Mouse (Mus musculus) heart, embryonic 14.5 days (tissue): ENCODE results near the gene Srebf2. TPM values are rescaled to one million over a fixed set of nuclear protein-coding genes. Genes with fewer than 3 reads are reported as not detected.
A peak's percentile ranks its signal among the peaks of the same experiment; 100 is the strongest.

ENCODE experiments used
- ATAC-seq: fragments of 200-750 bp; cut with Nextera tagmentation; 2 replicates; pipeline ENCODE4 v1.8.0; 2017; ENCODE audit warnings: low read depth, moderate TSS enrichment; ENCODE audit not compliant: insufficient number of reproducible peaks, insufficient read depth, low FRiP score
- H3K27ac ChIP-seq, 2 experiments: fragments of 200-500 bp in 1 of 2; fragments of 300-500 bp in 1 of 2; sonication (generic) in 1 of 2; replicated peaks in 1 of 2; 2 replicates each; pipeline ENCODE4 v1.5.1; 2012 to 2014; ENCODE audit warnings: low read depth in 2 of 2, low read length in 2 of 2, control low read depth in 1 of 2, mild to moderate bottlenecking in 1 of 2, mixed read lengths in 1 of 2; ENCODE audit not compliant: control insufficient read depth in 1 of 2, insufficient read depth in 1 of 2
- H3K27me3 ChIP-seq: fragments of 300-500 bp; sonication (generic); 2 replicates; pipeline ENCODE4 v1.6.1; 2014; ENCODE audit warnings: mild to moderate bottlenecking, low read length, control low read depth; ENCODE audit not compliant: control insufficient read depth, insufficient read depth
- H3K36me3 ChIP-seq: fragments of 300-500 bp; sonication (generic); 2 replicates; pipeline ENCODE4 v1.6.1; 2014; ENCODE audit warnings: mild to moderate bottlenecking, control low read depth, low read length, mixed read lengths; ENCODE audit not compliant: control insufficient read depth, insufficient read depth
- H3K4me1 ChIP-seq, 2 experiments: fragments of 200-500 bp in 1 of 2; fragments of 300-500 bp in 1 of 2; sonication (generic) in 1 of 2; 2 replicates each; pipeline ENCODE4 v1.6.1; 2012 to 2014; ENCODE audit warnings: low read length in 2 of 2, control low read depth in 1 of 2, mixed read lengths in 1 of 2; ENCODE audit not compliant: control insufficient read depth in 2 of 2, insufficient read depth in 2 of 2
- H3K4me2 ChIP-seq: fragments of 300-500 bp; sonication (generic); 2 replicates; pipeline ENCODE4 v1.6.1; 2014; ENCODE audit warnings: mild to moderate bottlenecking, low read length
- H3K4me3 ChIP-seq, 2 experiments: fragments of 200-500 bp in 1 of 2; fragments of 300-500 bp in 1 of 2; sonication (generic) in 1 of 2; 2 replicates each; pipeline ENCODE4 v1.5.1; 2012 to 2014; ENCODE audit warnings: low read length in 2 of 2, mild to moderate bottlenecking in 2 of 2, control low read depth in 1 of 2, low read depth in 1 of 2, moderate library complexity in 1 of 2; ENCODE audit not compliant: control insufficient read depth in 1 of 2, insufficient read depth in 1 of 2
- H3K9ac ChIP-seq: fragments of 300-500 bp; sonication (generic); 2 replicates; pipeline ENCODE4 v1.6.1; 2014; ENCODE audit warnings: mild to moderate bottlenecking, low read length
- H3K9me3 ChIP-seq: fragments of 300-500 bp; sonication (generic); 2 replicates; pipeline ENCODE4 v1.6.1; 2016; ENCODE audit warnings: low read length, control low read depth; ENCODE audit not compliant: control insufficient read depth
- WGBS: fragments of 180-500 bp; shearing (Covaris S2); extraction: QIAGEN DNeasy Blood & Tissue Kit; methylation state at CpG from one replicate; pipeline ENCODE4 v1.1.7; 2014; 5-methylcytosine and 5-hydroxymethylcytosine counted together
- polyA plus RNA-seq: library from polyadenylated mRNA; unstranded; fragments of >200 nt; fragmentation: Nextera tagmentation; extraction: Ambion mirVana; gene quantifications from 2 replicates; pipeline ENCODE4 v1.2.1, GENCODE M21; 2014

Gene Srebf2
- polyA plus RNA-seq, 1 experiment from 2014 or later = 59.8 TPM

GRCm38 (mm10) chr15:82170437-82171377 lies 23.7 kb downstream of the Srebf2 start:
- H3K9me3 ChIP-seq = no peaks in the 10 kb centered on the region
- peak overlapping the region; percentile 22; the same call in 1 of the 2 replicates for H3K4me2 ChIP-seq
- H3K36me3 ChIP-seq = peaks cover 51% of the 10 kb centered on the region
- peaks cover 32 to 50% of the 10 kb centered on the region in 2 experiments for H3K4me1 ChIP-seq
- 71% methylated on average over 36 of the region's 36 CpGs for WGBS
- H3K27me3 ChIP-seq = no peaks in the 10 kb centered on the region
- H3K9ac ChIP-seq = no peak overlapping the region
- H3K4me3 ChIP-seq = no peak overlapping the region
- peak overlapping the region; percentile 65 to 70 for H3K27ac ChIP-seq
- peak; percentile 38; the same call in 1 of the 2 replicates for ATAC-seq

- Histone ChIP-seq H3K27me3 (no peaks in the 10 kb centered on the region), H3K4me1 (peaks cover 17 to 35% of the 10 kb centered on the region in 2 experiments), H3K4me2 (no peak overlapping the region), H3K9ac (no peak overlapping the region), H3K36me3 (peaks cover 70% of the 10 kb centered on the region), H3K4me3 (no peak overlapping the region), H3K27ac (no peak overlapping the region), H3K9me3 (no peaks in the 10 kb centered on the region)
- no peak for ATAC-seq
- 64% methylated on average over 8 of the region's 8 CpGs for WGBS
Measured at GRCm38 (mm10) chr15:82172648-82173047, 25.7 kb downstream of the Srebf2 start.

DNA sequence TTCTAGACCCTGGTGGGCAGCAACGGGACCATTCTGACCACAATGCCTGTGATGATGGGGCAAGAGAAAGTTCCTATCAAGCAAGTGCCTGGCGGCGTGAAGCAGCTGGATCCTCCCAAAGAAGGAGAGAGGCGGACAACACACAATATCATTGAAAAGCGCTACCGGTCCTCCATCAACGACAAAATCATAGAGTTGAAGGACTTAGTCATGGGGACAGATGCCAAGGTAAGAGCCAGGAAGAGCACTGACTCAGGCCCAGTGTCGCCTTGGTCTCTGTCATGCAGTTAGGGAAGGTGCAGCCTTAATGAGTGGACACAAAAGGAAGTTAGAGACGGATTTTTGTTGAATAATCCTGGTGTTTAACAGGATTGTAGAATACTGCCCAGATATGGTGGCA lies 28.1 kb downstream of the Srebf2 start:
- 92% methylated on average over 9 of the region's 9 CpGs for WGBS
- Histone ChIP-seq H3K36me3 (peaks cover 94% of the 10 kb centered on the region), H3K4me3 (no peak overlapping the region), H3K9me3 (no peaks in the 10 kb centered on the region), H3K9ac (no peak overlapping the region), H3K27ac (no peak overlapping the region), H3K27me3 (no peaks in the 10 kb centered on the region), H3K4me1 (peaks cover 6 to 13% of the 10 kb centered on the region in 2 experiments), H3K4me2 (no peak overlapping the region)
- ATAC-seq = no peak

- no peak overlapping the region for H3K4me2 ChIP-seq
- peaks cover 94% of the 10 kb centered on the region for H3K36me3 ChIP-seq
- H3K27ac ChIP-seq = no peak overlapping the region
- peaks cover 8 to 18% of the 10 kb centered on the region in 2 experiments for H3K4me1 ChIP-seq
- ATAC-seq = no peak
- no peaks in the 10 kb centered on the region for H3K27me3 ChIP-seq
- H3K9me3 ChIP-seq = no peaks in the 10 kb centered on the region; the same call in 1 of the 2 replicates
- H3K9ac ChIP-seq = no peak overlapping the region
- no peak overlapping the region for H3K4me3 ChIP-seq
- WGBS = 90% methylated on average over 7 of the region's 7 CpGs
Measured at GRCm38 (mm10) chr15:82177743-82178290, 30.8 kb downstream of the Srebf2 start.

- Histone ChIP-seq H3K27ac (peak overlapping the region in 1 of 2 experiments; percentile 30; a peak in 3 of 4 replicates), H3K9me3 (no peaks in the 10 kb centered on the region; the same call in 1 of the 2 replicates), H3K4me2 (no peak overlapping the region), H3K4me1 (peaks cover 35 to 47% of the 10 kb centered on the region in 2 experiments), H3K4me3 (no peak overlapping the region), H3K9ac (no peak overlapping the region), H3K36me3 (peaks cover 83% of the 10 kb centered on the region), H3K27me3 (no peaks in the 10 kb centered on the region; the same call in 1 of the 2 replicates)
- ATAC-seq = no peak
- WGBS = 25% methylated on average over 5 of the region's 5 CpGs
Measured at GRCm38 (mm10) chr15:82181131-82181530, 34.1 kb downstream of the Srebf2 start.

- Histone ChIP-seq H3K9me3 (no peaks in the 10 kb centered on the region; the same call in 1 of the 2 replicates), H3K27me3 (no peaks in the 10 kb centered on the region; the same call in 1 of the 2 replicates), H3K4me2 (no peak overlapping the region), H3K4me3 (no peak overlapping the region), H3K27ac (no peak overlapping the region), H3K9ac (no peak overlapping the region), H3K36me3 (peaks cover 75% of the 10 kb centered on the region), H3K4me1 (peaks cover 43 to 58% of the 10 kb centered on the region in 2 experiments)
- WGBS = 96% methylated on average over 4 of the region's 4 CpGs
- no peak for ATAC-seq
Measured at GRCm38 (mm10) chr15:82182311-82182710, 35.3 kb downstream of the Srebf2 start.

DNA sequence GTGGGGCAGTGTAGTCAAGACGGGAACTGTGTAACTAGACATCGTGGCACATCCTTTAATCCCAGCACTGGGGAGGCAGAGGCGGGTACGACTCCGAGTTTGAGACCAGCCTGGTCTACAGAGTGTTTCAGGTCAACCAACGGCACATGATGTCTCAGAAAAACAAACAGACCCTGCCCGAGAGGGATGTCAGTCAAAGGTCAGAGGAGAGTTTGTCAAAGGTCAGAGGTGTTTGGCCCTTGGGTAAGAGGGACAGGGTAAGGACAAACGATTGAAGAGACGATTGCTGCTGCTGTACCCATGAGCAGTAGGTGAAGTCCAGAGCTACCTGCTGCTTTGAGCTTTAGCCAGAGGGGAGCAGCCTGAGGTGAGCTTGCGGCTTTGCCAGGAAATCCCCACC lies 36.6 kb downstream of the Srebf2 start:
- no peak for ATAC-seq
- no peak overlapping the region for H3K4me2 ChIP-seq
- peak overlapping the region; percentile 44 for H3K9ac ChIP-seq
- peaks cover 74% of the 10 kb centered on the region for H3K36me3 ChIP-seq
- no peak overlapping the region for H3K4me3 ChIP-seq
- 78% methylated on average over 10 of the region's 10 CpGs for WGBS
- H3K27ac ChIP-seq = 0 out of 4 replicates have a peak overlapping the region, but pooled peaks of 1 of the 2 experiments have one; percentile 6
- H3K4me1 ChIP-seq = peaks cover 43 to 58% of the 10 kb centered on the region in 2 experiments
- H3K27me3 ChIP-seq = no peaks in the 10 kb centered on the region; the same call in 1 of the 2 replicates
- no peaks in the 10 kb centered on the region; the same call in 1 of the 2 replicates for H3K9me3 ChIP-seq
